Mouse (Mus musculus): ENCODE measurements at regions not wholly inside any gene's neighbourhood (a gene's known extent, or its start where the extent isn't known, plus 50 kb on each side); places are given as distances from the start of the nearest gene placed in this dataset.

GRCm38 (mm10) chr2:128240536-128241279 is 114.9 kb downstream of the Bcl2l11 start:
- Histone ChIP-seq H3K4me3 (no peak overlapping the region), H3K4me2 (no peak overlapping the region), H3K4me1 (0 out of 2 replicates have a peak, but pooled peaks cover 3% of the 10 kb centered on the region), H3K9me3 (no peaks in the 10 kb centered on the region), H3K9ac (no peak overlapping the region), H3K36me3 (no peaks in the 10 kb centered on the region), H3K27me3 (no peaks in the 10 kb centered on the region), H3K27ac (no peak overlapping the region)
- no peak for ATAC-seq (ENCODE audit: insufficient number of reproducible peaks, low FRiP score, low TSS enrichment, low read depth)
- 32% methylated on average over 9 of the region's 9 CpGs for WGBS

DNA sequence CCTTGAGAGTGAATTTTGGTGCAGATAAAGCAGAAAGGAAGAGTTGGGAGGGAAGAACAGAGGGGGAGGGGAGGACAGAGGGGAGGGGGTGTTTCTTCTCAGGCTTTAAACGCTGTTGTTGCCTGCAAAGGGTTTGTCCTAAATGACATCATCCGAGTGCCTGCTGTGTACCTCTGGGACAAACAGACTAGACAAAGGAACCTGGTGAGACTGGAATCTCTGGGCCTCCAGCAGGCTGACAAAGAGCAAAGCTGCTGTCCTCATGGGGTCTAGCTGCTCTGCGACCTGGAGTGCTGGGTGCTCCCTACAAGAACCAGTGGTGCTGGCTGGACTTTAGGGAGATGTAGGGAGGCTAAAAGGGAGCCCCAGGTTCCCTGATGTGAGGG is 115.4 kb downstream of the Bcl2l11 start:
- Histone ChIP-seq H3K4me3 (no peak overlapping the region), H3K27ac (no peak overlapping the region), H3K27me3 (no peaks in the 10 kb centered on the region), H3K9ac (no peak overlapping the region), H3K36me3 (no peaks in the 10 kb centered on the region), H3K9me3 (no peaks in the 10 kb centered on the region), H3K4me2 (no peak overlapping the region), H3K4me1 (0 out of 2 replicates have a peak, but pooled peaks cover 3% of the 10 kb centered on the region)
- ATAC-seq (ENCODE audit: insufficient number of reproducible peaks, low FRiP score, low TSS enrichment, low read depth): no peak
- 19% methylated on average over 3 of the region's 3 CpGs for WGBS

- no peak overlapping the region for H3K27ac ChIP-seq
- H3K9ac ChIP-seq: no peak overlapping the region
- H3K4me3 ChIP-seq: no peak overlapping the region
- H3K27me3 ChIP-seq: no peaks in the 10 kb centered on the region
- no peak for ATAC-seq (ENCODE audit: insufficient number of reproducible peaks, low FRiP score, low TSS enrichment, low read depth)
- H3K4me2 ChIP-seq: no peak overlapping the region
- WGBS: 72% methylated on average over 10 of the region's 10 CpGs
- H3K4me1 ChIP-seq: 0 out of 2 replicates have a peak, but pooled peaks cover 3% of the 10 kb centered on the region
- no peaks in the 10 kb centered on the region for H3K9me3 ChIP-seq
- no peaks in the 10 kb centered on the region for H3K36me3 ChIP-seq
Observed at GRCm38 (mm10) chr2:128245544-128245943, 119.7 kb downstream of the Bcl2l11 start.

GRCm38 (mm10) chr2:128247967-128248366 is 122.1 kb downstream of the Bcl2l11 start:
- Histone ChIP-seq H3K4me1 (no peaks in the 10 kb centered on the region), H3K4me3 (no peak overlapping the region), H3K4me2 (no peak overlapping the region), H3K36me3 (no peaks in the 10 kb centered on the region), H3K9ac (no peak overlapping the region), H3K9me3 (no peaks in the 10 kb centered on the region), H3K27me3 (no peaks in the 10 kb centered on the region), H3K27ac (no peak overlapping the region)
- ATAC-seq (ENCODE audit: insufficient number of reproducible peaks, low FRiP score, low TSS enrichment, low read depth): no peak
- WGBS: 18% methylated on average over 4 of the region's 4 CpGs

DNA sequence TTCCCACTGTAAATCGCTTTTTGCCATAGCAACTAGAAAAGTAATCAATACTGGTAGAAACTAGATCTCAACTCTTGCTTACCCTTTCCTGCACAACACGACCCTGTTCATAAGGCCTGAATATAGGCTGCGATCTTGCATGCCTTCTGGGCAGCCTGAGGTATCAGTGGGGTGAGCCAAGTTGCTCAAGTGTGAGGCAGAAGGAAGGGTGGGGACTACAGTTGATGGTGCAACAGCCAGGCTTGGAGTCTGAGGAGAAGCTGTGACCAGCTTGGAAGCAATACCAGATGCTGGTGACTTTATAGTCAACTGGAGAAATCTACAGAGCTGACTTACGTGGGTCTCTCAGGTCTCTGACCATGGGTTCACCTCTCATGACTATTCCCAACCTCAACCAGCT is 123.3 kb downstream of the Bcl2l11 start:
- 87% methylated on average over 4 of the region's 4 CpGs for WGBS
- Histone ChIP-seq H3K36me3 (no peaks in the 10 kb centered on the region), H3K27me3 (no peaks in the 10 kb centered on the region), H3K9me3 (no peaks in the 10 kb centered on the region), H3K27ac (no peak overlapping the region), H3K4me1 (no peaks in the 10 kb centered on the region), H3K4me2 (no peak overlapping the region), H3K9ac (no peak overlapping the region), H3K4me3 (no peak overlapping the region)
- no peak for ATAC-seq (ENCODE audit: insufficient number of reproducible peaks, low FRiP score, low TSS enrichment, low read depth)

- Histone ChIP-seq H3K4me3 (no peak overlapping the region), H3K36me3 (no peaks in the 10 kb centered on the region), H3K9me3 (no peaks in the 10 kb centered on the region), H3K27ac (no peak overlapping the region), H3K27me3 (no peaks in the 10 kb centered on the region), H3K4me1 (no peaks in the 10 kb centered on the region), H3K4me2 (no peak overlapping the region), H3K9ac (no peak overlapping the region)
- WGBS: 85% methylated on average over 2 of the region's 2 CpGs
- ATAC-seq (ENCODE audit: insufficient number of reproducible peaks, low FRiP score, low TSS enrichment, low read depth): no peak
Observed at GRCm38 (mm10) chr2:128249607-128250006, 123.8 kb downstream of the Bcl2l11 start.

GRCm38 (mm10) chr2:128250841-128251240 is 125.0 kb downstream of the Bcl2l11 start:
- no peak overlapping the region for H3K27ac ChIP-seq
- ATAC-seq (ENCODE audit: insufficient number of reproducible peaks, low FRiP score, low TSS enrichment, low read depth): no peak
- H3K4me1 ChIP-seq: no peaks in the 10 kb centered on the region
- no peak overlapping the region for H3K9ac ChIP-seq
- WGBS: 79% methylated on average over 4 of the region's 4 CpGs
- no peaks in the 10 kb centered on the region for H3K9me3 ChIP-seq
- no peak overlapping the region for H3K4me3 ChIP-seq
- H3K4me2 ChIP-seq: no peak overlapping the region
- no peaks in the 10 kb centered on the region for H3K36me3 ChIP-seq
- H3K27me3 ChIP-seq: no peaks in the 10 kb centered on the region

DNA sequence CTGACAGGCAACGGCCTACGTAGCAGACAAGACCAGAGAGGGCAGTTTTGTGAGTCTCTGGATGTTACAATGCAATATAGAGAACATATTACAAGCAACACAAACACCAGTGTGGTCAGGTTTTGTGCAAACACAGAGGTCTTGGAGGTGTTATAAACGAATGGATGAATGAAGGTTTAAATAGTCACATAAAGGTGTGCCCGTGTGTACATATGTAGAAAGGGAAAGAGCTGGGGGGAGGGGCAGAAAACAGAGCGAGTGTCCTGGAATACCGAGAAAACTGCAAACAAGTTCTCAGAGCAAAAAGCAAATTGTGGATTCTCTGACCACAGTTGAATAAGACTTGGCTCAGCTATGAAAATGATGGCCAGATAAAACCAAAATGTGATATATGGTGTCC is 130.8 kb downstream of the Bcl2l11 start:
- Histone ChIP-seq H3K4me1 (no peaks in the 10 kb centered on the region), H3K4me3 (no peak overlapping the region), H3K27ac (no peak overlapping the region), H3K27me3 (no peaks in the 10 kb centered on the region), H3K36me3 (no peaks in the 10 kb centered on the region), H3K9ac (no peak overlapping the region), H3K9me3 (no peaks in the 10 kb centered on the region), H3K4me2 (no peak overlapping the region)
- WGBS: 63% methylated on average over 6 of the region's 6 CpGs
- ATAC-seq (ENCODE audit: insufficient number of reproducible peaks, low FRiP score, low TSS enrichment, low read depth): no peak

- no peaks in the 10 kb centered on the region for H3K27me3 ChIP-seq
- no peaks in the 10 kb centered on the region for H3K9me3 ChIP-seq
- no peaks in the 10 kb centered on the region for H3K4me1 ChIP-seq
- no peak overlapping the region for H3K9ac ChIP-seq
- H3K4me3 ChIP-seq: no peak overlapping the region
- no peak overlapping the region for H3K27ac ChIP-seq
- no peak for ATAC-seq (ENCODE audit: insufficient number of reproducible peaks, low FRiP score, low TSS enrichment, low read depth)
- no peak overlapping the region for H3K4me2 ChIP-seq
- WGBS: 82% methylated on average over 9 of the region's 9 CpGs
- H3K36me3 ChIP-seq: no peaks in the 10 kb centered on the region
Observed at GRCm38 (mm10) chr2:128257262-128257661, 131.4 kb downstream of the Bcl2l11 start.

DNA sequence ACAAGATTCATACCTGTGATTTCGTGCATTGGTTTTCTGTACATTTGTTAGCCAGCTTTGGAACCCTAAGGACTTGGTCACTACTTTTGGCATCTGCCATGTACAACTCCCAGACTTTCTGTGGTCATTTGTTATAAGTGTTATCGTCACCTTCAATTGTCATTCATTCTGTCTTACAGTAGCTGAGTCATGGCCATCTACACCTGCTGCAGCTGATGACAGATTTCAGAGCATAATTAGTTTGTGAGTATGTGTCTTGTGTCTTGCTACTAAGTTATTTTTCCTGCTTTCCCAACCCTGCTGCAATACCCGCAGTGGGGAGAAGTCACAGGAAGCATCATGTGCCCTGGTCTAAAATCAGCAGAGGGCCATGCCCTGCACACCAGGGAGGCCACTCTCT is 138.0 kb downstream of the Bcl2l11 start:
- WGBS: 86% methylated on average over 3 of the region's 3 CpGs

DNA sequence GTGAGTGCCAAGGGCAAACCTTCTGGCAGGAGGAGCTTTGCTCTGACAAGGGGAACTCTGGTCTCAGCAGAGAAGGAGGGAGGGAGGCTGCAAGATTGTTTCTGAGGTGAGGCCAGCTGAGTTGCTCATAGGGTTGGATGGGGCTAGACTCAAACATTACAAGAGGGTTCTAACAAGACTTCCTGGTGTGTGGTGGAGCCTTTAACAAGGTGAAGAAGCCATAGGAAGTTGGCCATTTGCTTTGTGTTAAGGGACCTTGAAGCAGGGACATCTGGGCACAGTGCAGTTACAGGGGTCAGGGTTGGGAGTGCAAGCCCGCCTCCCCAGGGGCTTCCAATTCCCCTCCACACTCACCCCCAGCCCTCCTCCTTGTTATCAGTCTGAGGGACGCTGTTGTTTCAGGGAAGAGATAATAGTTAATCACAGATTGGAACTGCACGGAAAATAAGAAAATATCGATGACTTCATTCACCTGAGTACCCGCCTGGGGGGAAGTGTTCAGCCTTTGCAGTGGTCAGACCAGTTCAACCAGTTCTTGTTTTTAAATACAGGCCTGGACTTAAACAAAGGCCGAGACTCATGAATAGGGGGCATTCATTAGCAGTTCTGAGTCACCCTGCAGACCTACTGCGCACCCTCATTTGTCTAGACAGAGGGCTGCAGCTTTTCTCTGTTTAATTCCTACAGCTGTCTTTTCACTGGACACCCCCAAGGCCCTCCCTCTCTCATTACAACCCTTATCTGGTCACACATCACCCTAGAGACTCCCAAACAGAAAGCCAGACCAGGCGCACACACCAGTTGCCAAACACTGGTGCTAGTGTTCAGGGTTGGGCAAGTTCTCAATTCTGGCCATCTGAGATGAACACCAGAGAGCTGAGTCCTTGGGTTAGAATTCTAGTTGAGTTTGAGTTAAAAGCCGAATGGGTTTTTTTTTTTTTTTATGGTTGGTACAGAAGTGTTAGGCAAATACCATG is 139.5 kb downstream of the Bcl2l11 start:
- H3K36me3 ChIP-seq: no peaks in the 10 kb centered on the region
- no peak for ATAC-seq (ENCODE audit: insufficient number of reproducible peaks, low FRiP score, low TSS enrichment, low read depth)

More for the DNA sequence above, 138.0 kb downstream of the Bcl2l11 start:
- Histone ChIP-seq H3K4me2 (no peak overlapping the region), H3K27ac (no peak overlapping the region), H3K36me3 (no peaks in the 10 kb centered on the region), H3K4me3 (no peak overlapping the region), H3K27me3 (no peaks in the 10 kb centered on the region), H3K9ac (no peak overlapping the region), H3K4me1 (no peaks in the 10 kb centered on the region), H3K9me3 (no peaks in the 10 kb centered on the region)
- ATAC-seq (ENCODE audit: insufficient number of reproducible peaks, low FRiP score, low TSS enrichment, low read depth): no peak

More for the DNA sequence above, 139.5 kb downstream of the Bcl2l11 start:
- Histone ChIP-seq H3K4me1 (no peaks in the 10 kb centered on the region), H3K4me3 (no peak overlapping the region), H3K27ac (no peak overlapping the region), H3K9ac (no peak overlapping the region), H3K27me3 (no peaks in the 10 kb centered on the region), H3K4me2 (no peak overlapping the region), H3K9me3 (no peaks in the 10 kb centered on the region)
- 39% methylated on average over 9 of the region's 9 CpGs for WGBS
